Mouse (Mus musculus): ENCODE measurements around the gene Rgl3.

DNA sequence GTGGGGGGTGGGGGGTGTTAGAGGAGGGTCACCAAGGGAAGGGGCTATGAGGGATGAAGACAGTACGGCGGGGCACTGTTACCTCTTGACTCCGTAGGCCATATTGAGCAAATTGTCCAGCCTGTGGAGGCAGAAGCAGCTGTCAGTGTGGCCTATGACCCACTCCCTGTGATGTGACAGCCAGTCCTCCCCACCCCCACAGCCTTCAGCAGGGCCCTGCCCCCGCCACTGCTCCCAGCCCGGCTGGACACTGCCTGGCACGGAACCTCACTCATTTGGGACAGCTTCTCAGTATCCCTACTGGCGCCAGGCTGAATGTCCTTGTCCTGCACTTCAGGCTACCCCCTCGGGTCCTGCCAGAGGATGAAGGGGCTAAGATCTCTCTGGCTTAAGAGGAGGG lies 35.3 kb upstream of the Rgl3 start:
- TF ChIP-seq MAX (IDR thresholded peaks at IDR 0.05) (no peak), CTCF (IDR thresholded peaks at IDR 0.05; ENCODE audit: control insufficient read depth, insufficient read depth, insufficient read length) (no peak), FOSL1 (IDR thresholded peaks at IDR 0.05; ENCODE audit: insufficient read depth, low read length, poor library complexity, severe bottlenecking) (no peak), CEBPB (IDR thresholded peaks at IDR 0.05; ENCODE audit: low read depth) (no peak), USF1 (IDR thresholded peaks at IDR 0.05; ENCODE audit: low read depth) (no peak), MYOD1 (IDR thresholded peaks at IDR 0.05; ENCODE audit: control insufficient read depth, insufficient read length, low read depth) (no peak)

Data from C2C12 (cell line).